Mouse (Mus musculus): ENCODE results near the gene Gm20695. TPM values are rescaled to one million over a fixed set of nuclear protein-coding genes. Genes with fewer than 3 reads are reported as not detected.
A peak's percentile ranks its signal among the peaks of the same experiment; 100 is the strongest.

Gm20695 gene
- polyA plus RNA-seq, 1 experiment: not detected

GRCm38 (mm10) chr16:3891621-3892295, 7.3 kb downstream of the Gm20695 start:
- TF ChIP-seq CTCF (IDR thresholded peaks at IDR 0.05; ENCODE audit: borderline replicate concordance, control insufficient read depth, extremely low read depth, insufficient read depth, low read length, poor library complexity) (no peak), POLR2A (IDR thresholded peaks at IDR 0.05; ENCODE audit: control insufficient read depth, extremely low read depth, insufficient read depth, low read length, poor library complexity) (no peak)
- DNase-seq: no peak
- Histone ChIP-seq H3K4me1 (replicated peaks; ENCODE audit: control insufficient read depth, insufficient read depth, low read length) (peaks cover 9% of the 10 kb centered on the region), H3K4me3 (ENCODE audit: control insufficient read depth, insufficient read depth, low read length) (no peak overlapping the region), H3K36me3 (ENCODE audit: control insufficient read depth, insufficient read depth, low read length) (peaks cover 1% of the 10 kb centered on the region; the same call in 1 of the 2 replicates), H3K27ac (ENCODE audit: control insufficient read depth, insufficient read depth, low read length) (no peak overlapping the region), H3K27me3 (ENCODE audit: control insufficient read depth, insufficient read depth, low read length) (no peaks in the 10 kb centered on the region)
- WGBS: 96% methylated on average over 14 of the region's 14 CpGs

GRCm38 (mm10) chr16:3893739-3894138, 9.3 kb downstream of the Gm20695 start:
- Histone ChIP-seq H3K4me1 (replicated peaks; ENCODE audit: control insufficient read depth, insufficient read depth, low read length) (peaks cover 5% of the 10 kb centered on the region), H3K4me3 (ENCODE audit: control insufficient read depth, insufficient read depth, low read length) (no peak overlapping the region), H3K36me3 (ENCODE audit: control insufficient read depth, insufficient read depth, low read length) (peaks cover 15% of the 10 kb centered on the region), H3K27me3 (ENCODE audit: control insufficient read depth, insufficient read depth, low read length) (no peaks in the 10 kb centered on the region), H3K27ac (ENCODE audit: control insufficient read depth, insufficient read depth, low read length) (no peak overlapping the region)
- TF ChIP-seq POLR2A (IDR thresholded peaks at IDR 0.05; ENCODE audit: control insufficient read depth, extremely low read depth, insufficient read depth, low read length, poor library complexity): no peak
- TF ChIP-seq CTCF (IDR thresholded peaks at IDR 0.05; ENCODE audit: borderline replicate concordance, control insufficient read depth, extremely low read depth, insufficient read depth, low read length, poor library complexity): no peak
- no peak for DNase-seq
- WGBS: 73% methylated on average over 3 of the region's 3 CpGs

GRCm38 (mm10) chr16:3895173-3895792, 10.8 kb downstream of the Gm20695 start:
- Histone ChIP-seq H3K27me3 (ENCODE audit: control insufficient read depth, insufficient read depth, low read length) (no peaks in the 10 kb centered on the region), H3K4me1 (replicated peaks; ENCODE audit: control insufficient read depth, insufficient read depth, low read length) (peaks cover 5% of the 10 kb centered on the region), H3K36me3 (ENCODE audit: control insufficient read depth, insufficient read depth, low read length) (peaks cover 28% of the 10 kb centered on the region), H3K27ac (ENCODE audit: control insufficient read depth, insufficient read depth, low read length) (peak overlapping the region; percentile 73; the same call in 1 of the 2 replicates), H3K4me3 (ENCODE audit: control insufficient read depth, insufficient read depth, low read length) (no peak overlapping the region)
- 21% methylated on average over 9 of the region's 9 CpGs for WGBS
- peak; percentile 44 for DNase-seq
- TF ChIP-seq POLR2A (IDR thresholded peaks at IDR 0.05; ENCODE audit: control insufficient read depth, extremely low read depth, insufficient read depth, low read length, poor library complexity) (no peak), CTCF (IDR thresholded peaks at IDR 0.05; ENCODE audit: borderline replicate concordance, control insufficient read depth, extremely low read depth, insufficient read depth, low read length, poor library complexity) (no peak)

- Histone ChIP-seq H3K27ac (ENCODE audit: control insufficient read depth, insufficient read depth, low read length) (no peak overlapping the region), H3K27me3 (ENCODE audit: control insufficient read depth, insufficient read depth, low read length) (no peaks in the 10 kb centered on the region), H3K4me1 (replicated peaks; ENCODE audit: control insufficient read depth, insufficient read depth, low read length) (peaks cover 5% of the 10 kb centered on the region), H3K4me3 (ENCODE audit: control insufficient read depth, insufficient read depth, low read length) (no peak overlapping the region), H3K36me3 (ENCODE audit: control insufficient read depth, insufficient read depth, low read length) (peaks cover 36% of the 10 kb centered on the region)
- DNase-seq: no peak
- WGBS: 54% methylated on average over 6 of the region's 6 CpGs
- no peak for TF ChIP-seq CTCF (IDR thresholded peaks at IDR 0.05; ENCODE audit: borderline replicate concordance, control insufficient read depth, extremely low read depth, insufficient read depth, low read length, poor library complexity)
- TF ChIP-seq POLR2A (IDR thresholded peaks at IDR 0.05; ENCODE audit: control insufficient read depth, extremely low read depth, insufficient read depth, low read length, poor library complexity): no peak
Measured at GRCm38 (mm10) chr16:3896046-3896445, 11.6 kb downstream of the Gm20695 start.

- peaks cover 5% of the 10 kb centered on the region for H3K4me1 ChIP-seq (replicated peaks; ENCODE audit: control insufficient read depth, insufficient read depth, low read length)
- no peaks in the 10 kb centered on the region for H3K27me3 ChIP-seq (ENCODE audit: control insufficient read depth, insufficient read depth, low read length)
- no peak overlapping the region for H3K4me3 ChIP-seq (ENCODE audit: control insufficient read depth, insufficient read depth, low read length)
- peaks cover 40% of the 10 kb centered on the region for H3K36me3 ChIP-seq (ENCODE audit: control insufficient read depth, insufficient read depth, low read length)
- no peak for DNase-seq
- no peak for TF ChIP-seq POLR2A (IDR thresholded peaks at IDR 0.05; ENCODE audit: control insufficient read depth, extremely low read depth, insufficient read depth, low read length, poor library complexity)
- no peak for TF ChIP-seq CTCF (IDR thresholded peaks at IDR 0.05; ENCODE audit: borderline replicate concordance, control insufficient read depth, extremely low read depth, insufficient read depth, low read length, poor library complexity)
- H3K27ac ChIP-seq (ENCODE audit: control insufficient read depth, insufficient read depth, low read length): no peak overlapping the region
- 94% methylated on average over 1 of the region's 1 CpGs for WGBS
Measured at GRCm38 (mm10) chr16:3896553-3896952, 12.1 kb downstream of the Gm20695 start.

GRCm38 (mm10) chr16:3907471-3907870, 23.0 kb downstream of the Gm20695 start:
- Histone ChIP-seq H3K4me3 (ENCODE audit: control insufficient read depth, insufficient read depth, low read length) (no peak overlapping the region), H3K4me1 (replicated peaks; ENCODE audit: control insufficient read depth, insufficient read depth, low read length) (0 out of 2 replicates have a peak, but pooled peaks cover 4% of the 10 kb centered on the region)
- WGBS: 85% methylated on average over 2 of the region's 2 CpGs

More at GRCm38 (mm10) chr16:3907471-3907870, 23.0 kb downstream of the Gm20695 start:
- Histone ChIP-seq H3K27ac (ENCODE audit: control insufficient read depth, insufficient read depth, low read length) (no peak overlapping the region), H3K36me3 (ENCODE audit: control insufficient read depth, insufficient read depth, low read length) (peaks cover 10% of the 10 kb centered on the region), H3K27me3 (ENCODE audit: control insufficient read depth, insufficient read depth, low read length) (no peaks in the 10 kb centered on the region)
- DNase-seq: no peak
- TF ChIP-seq POLR2A (IDR thresholded peaks at IDR 0.05; ENCODE audit: control insufficient read depth, extremely low read depth, insufficient read depth, low read length, poor library complexity) (no peak), CTCF (IDR thresholded peaks at IDR 0.05; ENCODE audit: borderline replicate concordance, control insufficient read depth, extremely low read depth, insufficient read depth, low read length, poor library complexity) (no peak)

All from thymus, adult 2 months (tissue).